Comparison of ENCODE assay signal across 22 mouse cellular contexts in genomic region chr9:107718781-107719540, GRCm38 (mm10). TPM values are rescaled to one million over a fixed set of nuclear protein-coding genes. Genes with fewer than 3 reads are reported as not detected.
DNase-seq lines count a peak whose midpoint lies in the region; ATAC-seq and TF ChIP-seq lines count a peak whose summit lies in the region.
"Had no signal": no experiment of that assay in that cellular context is flagged by ENCODE, and none has a peak within 500 bp of the region (broad histone marks: within the 10 kb centered on the region; RNA-seq: fewer than 3 reads in every experiment).

No protein-coding gene starts in this region.

- H3K4me2 ChIP-seq in stomach, embryonic 16.5 days (ENCODE audit: low read depth, low read length): no peak overlapping the region
- H3K4me2 ChIP-seq: embryonic facial prominence, embryonic 12.5 days; hindbrain, embryonic 14.5 days; midbrain, embryonic 15.5 days; stomach, embryonic 15.5 days had no signal

- ATAC-seq in stomach, embryonic 16.5 days (ENCODE audit: insufficient read depth, low FRiP score): no peak
- no peak for ATAC-seq in granulocyte monocyte progenitor cell, adult 5-6 weeks (replicated peaks; ENCODE audit: poor library complexity, severe bottlenecking)
- ATAC-seq: intestine, postnatal 0 days; midbrain, embryonic 15.5 days had no signal

- TF ChIP-seq POLR2A in lung, adult 2 months (IDR thresholded peaks at IDR 0.05; ENCODE audit: borderline replicate concordance, extremely low read depth, low read depth, low read length): no peak

- 0 out of 2 replicates have a peak overlapping the region, but pooled peaks have one; percentile 30 for H3K27ac ChIP-seq in embryonic facial prominence, embryonic 10.5 days (replicated peaks)
- peak overlapping the region; percentile 19; the same call in 1 of the 2 replicates for H3K27ac ChIP-seq in stomach, embryonic 16.5 days (ENCODE audit: low read length)
- H3K27ac ChIP-seq: embryonic facial prominence, embryonic 12.5 days; forebrain, embryonic 10.5 days; hindbrain, embryonic 14.5 days; kidney, postnatal 0 days; liver, embryonic 14.5 days; midbrain, embryonic 15.5 days; stomach, embryonic 15.5 days had no signal

- H3K27me3 ChIP-seq in embryonic facial prominence, embryonic 10.5 days (replicated peaks; ENCODE audit: low read depth, poor library complexity, severe bottlenecking): peaks cover 16% of the 10 kb centered on the region
- H3K27me3 ChIP-seq in stomach, embryonic 16.5 days (ENCODE audit: control insufficient read depth, insufficient read depth, low read length): no peaks in the 10 kb centered on the region
- H3K27me3 ChIP-seq: embryonic facial prominence, embryonic 12.5 days; midbrain, embryonic 15.5 days; stomach, embryonic 15.5 days had no signal

- no peaks in the 10 kb centered on the region for H3K9me3 ChIP-seq in embryonic facial prominence, embryonic 10.5 days
- H3K9me3 ChIP-seq in stomach, embryonic 16.5 days (replicated peaks; ENCODE audit: control insufficient read depth, low read length): no peaks in the 10 kb centered on the region
- H3K9me3 ChIP-seq: embryonic facial prominence, embryonic 12.5 days; forebrain, embryonic 10.5 days; midbrain, embryonic 15.5 days; stomach, embryonic 15.5 days had no signal

- 87% methylated on average over 10 of the region's 10 CpGs for WGBS in embryonic facial prominence, embryonic 10.5 days
- WGBS in lung, adult 2 months: 68% methylated on average over 10 of the region's 10 CpGs
- WGBS in stomach, embryonic 16.5 days: 73% methylated on average over 10 of the region's 10 CpGs

- peak; percentile 72 for DNase-seq in CD4-positive helper T cell, adult 2 months (ENCODE audit: low read depth, low spot score)
- no peak for DNase-seq in embryonic facial prominence, embryonic 10.5 days (ENCODE audit: low spot score)
- peak; percentile 28 for DNase-seq in lung, adult 2 months
- no peak for DNase-seq in adrenal gland, adult 8-10 months
- DNase-seq in frontal cortex, postnatal 10 days (ENCODE audit: low spot score in 2 of 2): no peak
- DNase-seq: cerebellum, adult 18-20 months; gastrocnemius, postnatal 14 days; heart, postnatal 10 days; right cerebral cortex, adult 18-20 months had no signal

- no peaks in the 10 kb centered on the region for H3K36me3 ChIP-seq in embryonic facial prominence, embryonic 10.5 days (replicated peaks)
- no peaks in the 10 kb centered on the region for H3K36me3 ChIP-seq in stomach, embryonic 16.5 days (ENCODE audit: control insufficient read depth, insufficient read depth, low read length)
- H3K36me3 ChIP-seq: embryonic facial prominence, embryonic 12.5 days; forebrain, embryonic 10.5 days; midbrain, embryonic 15.5 days; stomach, embryonic 15.5 days had no signal

- no peak overlapping the region for H3K4me3 ChIP-seq in embryonic facial prominence, embryonic 10.5 days
- H3K4me3 ChIP-seq in lung, adult 2 months (replicated peaks; ENCODE audit: extremely low read depth, low read depth, low read length): no peak overlapping the region
- no peak overlapping the region for H3K4me3 ChIP-seq in stomach, embryonic 16.5 days (replicated peaks; ENCODE audit: low read length)
- H3K4me3 ChIP-seq: embryonic facial prominence, embryonic 12.5 days; forebrain, embryonic 10.5 days; midbrain, embryonic 15.5 days; stomach, embryonic 15.5 days had no signal

- peaks cover 67% of the 10 kb centered on the region for H3K4me1 ChIP-seq in embryonic facial prominence, embryonic 10.5 days
- peaks cover 8% of the 10 kb centered on the region for H3K4me1 ChIP-seq in lung, adult 2 months (ENCODE audit: control insufficient read depth, insufficient read depth, low read length)
- peaks cover 55% of the 10 kb centered on the region for H3K4me1 ChIP-seq in stomach, embryonic 16.5 days (ENCODE audit: control insufficient read depth, insufficient read depth, low read length)

- TF ChIP-seq CTCF in lung, adult 2 months (IDR thresholded peaks at IDR 0.05; ENCODE audit: insufficient read depth, low read length): no peak

- H3K9ac ChIP-seq in stomach, embryonic 16.5 days (ENCODE audit: low read length): no peak overlapping the region
- H3K9ac ChIP-seq: embryonic facial prominence, embryonic 12.5 days; hindbrain, embryonic 14.5 days; liver, embryonic 14.5 days; midbrain, embryonic 15.5 days; stomach, embryonic 15.5 days had no signal

RNA-seq across cellular contexts. Expression of gene Sema3f, which starts 8.7 kb away (rescaled TPM):
- 13.2 and 21.4 TPM in 2 replicates for polyA plus RNA-seq in embryonic facial prominence, embryonic 10.5 days (2016; fragmentation: Nextera tagmentation; extraction: Ambion mirVana)
- 318 and 413 TPM in 2 replicates for polyA plus RNA-seq in lung, adult 2 months (2012; rRNA removed)
- polyA plus RNA-seq in stomach, embryonic 16.5 days (2015; fragmentation: Nextera tagmentation; extraction: Ambion mirVana): 15.1 and 16.8 TPM in 2 replicates
- 10 to 100 TPM; 25.0 to 41.2 (median 29.8) TPM for total RNA-seq in adrenal gland, adult 8-10 months (2022)
- total RNA-seq in granulocyte monocyte progenitor cell, adult 5-6 weeks (2014; fragmentation: Nextera tagmentation): 2.6 TPM in 1 of 2 replicates, not detected in the other
- total RNA-seq in granulocyte monocyte progenitor cell, adult 5-6 weeks (2017): not detected in 2 replicates
- total RNA-seq: MEL had no signal

RNA-seq across cellular contexts. Expression of gene Gnat1, which starts 39.4 kb away (rescaled TPM):
- 3.4 and 4.3 TPM in 2 replicates for polyA plus RNA-seq in embryonic facial prominence, embryonic 10.5 days (2016; fragmentation: Nextera tagmentation; extraction: Ambion mirVana)
- 0.09 and 0.20 TPM in 2 replicates for polyA plus RNA-seq in lung, adult 2 months (2012; rRNA removed)
- polyA plus RNA-seq in stomach, embryonic 16.5 days (2015; fragmentation: Nextera tagmentation; extraction: Ambion mirVana): 0.42 and 2.0 TPM in 2 replicates
- total RNA-seq in adrenal gland, adult 8-10 months (2022): under 1 TPM in 1 of 4 experiments, not detected in 3; 0.74 TPM
- total RNA-seq in granulocyte monocyte progenitor cell, adult 5-6 weeks (2014; fragmentation: Nextera tagmentation): not detected in 2 replicates
- total RNA-seq in granulocyte monocyte progenitor cell, adult 5-6 weeks (2017): not detected in 2 replicates
- total RNA-seq: gastrocnemius, postnatal 14 days; heart, adult 8-10 months; heart, postnatal 10 days; megakaryocyte progenitor cell, adult 5-6 weeks had no signal

RNA-seq across cellular contexts. Expression of gene Slc38a3, which starts 49.6 kb away (rescaled TPM):
- 5.6 and 6.6 TPM in 2 replicates for polyA plus RNA-seq in embryonic facial prominence, embryonic 10.5 days (2016; fragmentation: Nextera tagmentation; extraction: Ambion mirVana)
- 1.8 and 16.1 TPM in 2 replicates for polyA plus RNA-seq in lung, adult 2 months (2012; rRNA removed)
- polyA plus RNA-seq in stomach, embryonic 16.5 days (2015; fragmentation: Nextera tagmentation; extraction: Ambion mirVana): 13.0 and 15.1 TPM in 2 replicates
- 1 to 10 TPM in 1 of 4 experiments, under 1 TPM in 3; 0.31 to 2.2 (median 0.74) TPM for total RNA-seq in adrenal gland, adult 8-10 months (2022)
- total RNA-seq in granulocyte monocyte progenitor cell, adult 5-6 weeks (2014; fragmentation: Nextera tagmentation): not detected in 2 replicates
- total RNA-seq in granulocyte monocyte progenitor cell, adult 5-6 weeks (2017): not detected in 2 replicates
- total RNA-seq: megakaryocyte progenitor cell, adult 5-6 weeks; MEL had no signal

RNA-seq across cellular contexts. Expression of gene Rbm5, which starts 51.8 kb away (rescaled TPM):
- polyA plus RNA-seq in embryonic facial prominence, embryonic 10.5 days (2016; fragmentation: Nextera tagmentation; extraction: Ambion mirVana): 200 and 206 TPM in 2 replicates
- 54.0 and 77.1 TPM in 2 replicates for polyA plus RNA-seq in lung, adult 2 months (2012; rRNA removed)
- polyA plus RNA-seq in stomach, embryonic 16.5 days (2015; fragmentation: Nextera tagmentation; extraction: Ambion mirVana): 183 and 187 TPM in 2 replicates
- total RNA-seq in adrenal gland, adult 8-10 months (2022): 100 to 1,000 TPM in 2 of 4 experiments, 10 to 100 TPM in 2; 91.2 to 204 (median 127) TPM
- 133 and 165 TPM in 2 replicates for total RNA-seq in granulocyte monocyte progenitor cell, adult 5-6 weeks (2014; fragmentation: Nextera tagmentation)
- 157 and 164 TPM in 2 replicates for total RNA-seq in granulocyte monocyte progenitor cell, adult 5-6 weeks (2017)

Comparison
In these comparisons a context has a peak if more than half of its experiments do, and no peak if none do; other contexts are left out.
1. DNase-seq: peak in CD4-positive helper T cell, adult 2 months (single experiment) and lung, adult 2 months (single experiment); none in embryonic facial prominence, embryonic 10.5 days (single experiment), adrenal gland, adult 8-10 months (single experiment) and frontal cortex, postnatal 10 days (0 of 2).
2. RNA of gene Sema3f, which starts 8.7 kb away (polyA plus RNA-seq): 318 to 413 TPM in lung, adult 2 months; 13.2 to 21.4 TPM in embryonic facial prominence, embryonic 10.5 days and 15.1 to 16.8 TPM in stomach, embryonic 16.5 days; every median in the first group is over 10 times any median in the second.